Mouse (Mus musculus) CD4-positive helper T cell, adult 2 months (primary cell): ENCODE measurements around the gene Eva1a.

Experiments
- DNase-seq: peaks from one replicate; pipeline ENCODE4 v3.0.0-alpha.2; 2012; ENCODE audit warnings: low read depth, missing footprints, low spot score

Eva1a gene

DNA sequence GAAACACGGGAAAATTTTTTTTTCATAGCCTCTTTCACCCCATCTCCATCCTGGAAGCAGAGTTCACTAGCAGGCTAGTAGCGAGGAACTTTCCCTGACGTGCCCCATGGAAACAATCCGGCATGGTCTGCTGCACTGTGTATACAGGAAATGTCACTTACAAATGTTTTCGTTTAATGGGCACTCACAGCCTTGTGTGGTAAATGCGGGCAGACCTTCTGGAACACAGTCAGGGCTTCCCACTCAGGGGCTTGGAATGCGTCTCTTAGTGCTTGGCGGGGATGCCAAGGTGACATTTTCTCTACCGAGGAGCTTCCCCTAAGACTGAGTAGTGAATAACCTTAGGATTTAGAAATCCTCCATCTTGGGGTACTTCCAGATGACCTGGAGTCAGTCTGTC is 87.0 kb downstream of the Eva1a start:
- DNase-seq, result no peak

DNA sequence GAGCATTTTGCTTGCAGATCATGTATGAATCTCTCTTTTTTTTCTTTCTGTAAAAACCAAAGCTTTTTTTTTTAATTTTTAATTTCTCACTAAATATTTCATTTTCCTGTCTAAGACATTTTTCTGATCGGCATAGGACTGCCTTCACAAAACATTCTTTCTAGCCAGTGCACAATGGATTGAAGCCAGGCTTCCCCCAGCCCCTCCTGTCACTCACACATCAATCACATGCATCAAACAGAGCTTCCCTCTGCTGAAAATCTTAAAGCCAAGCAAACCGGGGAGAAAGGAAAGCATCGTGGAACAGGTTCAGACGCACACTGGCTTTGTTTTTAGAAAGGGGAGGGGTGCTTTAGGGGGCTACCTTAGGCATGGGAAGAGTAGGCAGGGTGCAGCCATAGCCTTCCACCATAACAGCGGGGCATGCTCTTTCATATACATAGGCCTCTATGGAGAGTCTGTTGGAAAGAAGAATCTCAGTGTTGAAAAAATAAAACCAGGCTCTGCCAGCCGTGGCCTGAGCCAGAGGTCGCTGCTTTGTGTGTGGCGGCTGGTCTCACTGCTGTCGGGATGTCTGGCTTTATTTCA is 88.9 kb downstream of the Eva1a start:
- no peak for DNase-seq

DNA sequence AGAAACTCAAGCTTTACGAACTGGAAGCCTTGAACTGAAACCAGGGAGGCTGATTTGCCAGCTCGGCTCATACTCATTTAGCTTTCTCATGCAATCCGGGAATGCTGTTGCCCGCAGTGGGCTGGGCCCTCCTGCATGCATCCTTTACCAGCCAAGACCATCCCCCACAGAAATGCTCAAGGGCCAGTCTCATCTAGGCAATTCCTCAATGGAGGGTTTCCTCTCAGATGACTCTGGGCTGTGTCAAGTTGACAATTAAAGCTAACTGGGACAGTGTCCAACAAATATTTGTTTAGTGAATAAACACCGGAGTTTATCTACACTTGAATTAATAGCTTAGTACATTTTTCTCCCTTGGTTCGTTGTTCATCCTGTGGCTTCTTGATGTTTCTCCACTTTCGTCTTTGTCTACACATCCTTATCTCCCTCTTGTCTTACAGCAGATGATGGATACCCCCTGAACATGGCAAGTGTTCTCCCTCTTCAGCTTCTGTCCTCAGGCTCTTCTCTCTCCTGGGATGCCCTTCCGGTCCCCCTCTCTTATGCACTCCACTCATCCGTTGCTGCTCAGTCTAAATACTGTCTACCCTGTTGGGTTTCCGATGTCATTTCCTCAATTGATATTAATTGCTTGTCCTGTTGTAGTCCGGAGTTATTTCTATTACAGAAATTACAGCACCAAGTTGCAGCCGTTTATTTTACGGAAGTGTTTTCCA is 92.2 kb downstream of the Eva1a start:
- no peak for DNase-seq

DNA sequence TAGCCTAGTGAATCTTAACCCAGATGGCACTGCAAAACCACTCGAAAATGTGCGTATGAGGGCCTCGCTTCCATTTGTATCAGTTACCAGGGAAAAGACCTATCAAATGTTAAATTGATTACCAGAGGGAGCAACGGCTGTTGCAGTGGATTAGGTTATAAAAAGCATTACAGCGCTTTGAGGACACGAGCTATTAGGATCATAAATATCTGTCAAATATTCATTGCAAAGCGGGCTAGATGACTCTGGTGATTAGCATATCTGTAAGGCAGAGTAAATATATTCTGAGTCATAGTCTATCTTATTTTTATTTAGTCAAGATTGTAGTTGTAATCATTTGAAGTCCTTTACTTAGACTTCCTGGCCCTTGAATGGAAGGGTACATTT is 92.7 kb downstream of the Eva1a start:
- no peak for DNase-seq

DNA sequence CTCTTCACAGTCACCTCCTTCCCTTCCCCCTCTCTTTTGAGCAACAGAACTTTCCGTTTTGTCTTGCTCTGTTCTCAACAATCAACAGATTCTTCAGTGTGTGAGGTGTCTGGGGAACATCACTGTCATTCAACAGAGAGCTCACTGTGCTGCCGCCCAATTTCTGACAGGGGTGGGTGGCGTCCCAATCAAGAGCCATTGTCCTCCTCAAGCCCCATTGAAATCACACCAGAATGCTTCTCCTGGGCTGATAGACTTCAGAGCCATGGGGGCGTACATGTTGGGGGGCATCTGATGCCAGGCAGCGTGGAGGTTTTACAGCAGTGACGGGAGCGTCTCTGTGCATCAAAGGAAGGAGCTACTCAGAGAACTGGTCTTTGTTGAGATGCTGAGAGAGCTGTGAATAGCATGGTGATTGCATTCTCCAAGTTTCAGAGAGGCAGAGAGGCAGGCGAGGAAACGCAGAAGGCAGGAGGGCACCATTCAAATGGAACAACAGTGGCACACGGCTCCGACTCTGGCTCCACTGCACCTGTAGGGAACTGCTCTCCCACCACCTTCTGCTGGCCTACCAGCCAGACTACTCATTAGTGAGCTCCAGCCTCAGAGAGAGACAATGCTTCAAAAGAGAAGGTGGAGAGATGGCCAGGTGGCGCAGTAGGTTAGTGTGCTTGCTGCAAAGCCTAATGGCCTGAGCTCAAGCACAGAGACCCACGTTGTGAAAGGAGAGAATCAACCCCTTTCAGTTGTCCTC is 95.3 kb downstream of the Eva1a start:
- DNase-seq, result no peak
